Mouse (Mus musculus): ENCODE measurements around the gene Irf4. TPM values are rescaled to one million over a fixed set of nuclear protein-coding genes. Genes with fewer than 3 reads are reported as not detected.
A peak's percentile ranks its signal among the peaks of the same experiment; 100 is the strongest.

Irf4 gene
- polyA plus RNA-seq, 1 experiment: 9.3 TPM

DNA sequence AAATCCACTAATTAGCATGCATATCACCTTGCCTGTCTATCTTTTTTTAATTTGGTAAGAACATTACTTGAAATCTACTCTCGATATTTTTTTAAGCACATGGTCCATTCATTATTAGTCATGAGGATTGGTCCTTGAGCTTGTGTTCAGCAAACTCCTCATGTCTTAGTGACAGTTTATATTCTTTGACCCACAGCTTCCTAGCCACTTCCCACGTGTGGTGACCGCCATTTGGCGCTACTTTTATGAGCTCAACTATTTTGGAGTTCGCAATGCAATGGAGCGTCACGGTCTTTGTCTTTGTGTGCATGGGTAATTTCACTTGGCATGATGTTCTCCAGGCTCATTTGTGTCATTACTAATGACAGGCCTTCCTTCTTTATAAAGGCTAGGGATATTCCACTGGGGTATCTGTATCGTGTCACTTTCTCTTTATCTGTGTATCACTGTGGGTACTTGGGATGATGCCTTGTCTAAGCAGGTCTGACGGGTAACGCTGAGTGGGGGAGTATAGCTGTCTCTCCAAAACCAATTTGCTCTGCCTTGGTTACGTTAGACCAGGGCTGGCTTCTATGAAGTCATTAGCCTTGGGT, 9.9 kb downstream of the Irf4 start:
- H3K4me1 ChIP-seq (ENCODE audit: control insufficient read depth, insufficient read depth, low read length): peaks cover 4% of the 10 kb centered on the region
- H3K27ac ChIP-seq (ENCODE audit: insufficient read depth, low read depth, low read length): no peak overlapping the region
- no peak overlapping the region for H3K4me3 ChIP-seq (ENCODE audit: insufficient read depth, low read length)
- TF ChIP-seq POLR2A (IDR thresholded peaks at IDR 0.05; ENCODE audit: borderline replicate concordance, low read depth, low read length) (no peak), CTCF (IDR thresholded peaks at IDR 0.05; ENCODE audit: low read depth, low read length) (no peak)

DNA sequence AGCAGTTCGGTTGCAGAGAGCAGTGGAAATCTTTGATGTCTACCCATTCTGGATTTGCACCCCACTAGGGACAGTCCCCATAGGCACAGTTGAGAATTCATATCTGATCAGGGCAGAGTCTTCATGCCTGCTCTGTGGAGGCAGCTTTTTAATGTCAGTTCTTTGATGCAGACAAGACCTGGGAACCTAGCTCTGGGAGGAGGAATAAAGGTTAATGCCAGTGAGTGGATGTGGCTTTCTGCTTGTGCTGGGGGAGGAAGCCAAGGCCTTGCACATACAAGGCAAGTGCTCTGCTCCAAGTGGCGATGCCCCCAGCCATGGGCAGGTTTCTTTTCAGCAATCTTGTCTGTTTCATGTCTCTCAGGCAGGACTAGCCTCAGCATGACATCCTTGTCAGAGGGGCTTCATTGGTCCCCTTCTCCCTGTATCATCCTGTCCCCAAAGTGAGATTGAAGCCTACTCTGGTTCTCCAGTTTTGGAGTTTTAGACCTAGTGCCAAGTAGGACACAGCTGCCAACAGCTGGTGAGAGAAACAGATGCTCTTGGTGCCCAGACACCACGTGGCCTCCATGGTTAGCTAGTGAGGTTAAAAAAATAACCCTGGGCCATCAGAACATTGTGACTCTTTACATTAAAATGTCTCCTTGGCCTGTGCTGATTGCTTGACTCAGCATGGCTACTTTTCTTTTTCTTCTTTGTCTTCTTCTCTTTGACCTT, 11.5 kb downstream of the Irf4 start:
- Histone ChIP-seq H3K27ac (ENCODE audit: insufficient read depth, low read depth, low read length) (no peak overlapping the region), H3K4me3 (ENCODE audit: insufficient read depth, low read length) (no peak overlapping the region), H3K4me1 (ENCODE audit: control insufficient read depth, insufficient read depth, low read length) (peaks cover 11% of the 10 kb centered on the region)
- no peak for TF ChIP-seq POLR2A (IDR thresholded peaks at IDR 0.05; ENCODE audit: borderline replicate concordance, low read depth, low read length)
- no peak for TF ChIP-seq CTCF (IDR thresholded peaks at IDR 0.05; ENCODE audit: low read depth, low read length)

- no peak for TF ChIP-seq POLR2A (IDR thresholded peaks at IDR 0.05; ENCODE audit: borderline replicate concordance, low read depth, low read length)
- TF ChIP-seq CTCF (IDR thresholded peaks at IDR 0.05; ENCODE audit: low read depth, low read length): no peak
- Histone ChIP-seq H3K4me3 (ENCODE audit: insufficient read depth, low read length) (no peak overlapping the region), H3K4me1 (ENCODE audit: control insufficient read depth, insufficient read depth, low read length) (peaks cover 16% of the 10 kb centered on the region), H3K27ac (ENCODE audit: insufficient read depth, low read depth, low read length) (no peak overlapping the region)
These were observed 12.2 kb downstream of the Irf4 start for GRCm38 (mm10) chr13:30761151-30761631.

- peaks cover 23% of the 10 kb centered on the region for H3K4me1 ChIP-seq (ENCODE audit: control insufficient read depth, insufficient read depth, low read length)
- TF ChIP-seq CTCF (IDR thresholded peaks at IDR 0.05; ENCODE audit: low read depth, low read length) (no peak), POLR2A (IDR thresholded peaks at IDR 0.05; ENCODE audit: borderline replicate concordance, low read depth, low read length) (no peak)
- no peak overlapping the region for H3K4me3 ChIP-seq (ENCODE audit: insufficient read depth, low read length)
- H3K27ac ChIP-seq (ENCODE audit: insufficient read depth, low read depth, low read length): no peak overlapping the region
These were observed 13.2 kb downstream of the Irf4 start for GRCm38 (mm10) chr13:30762224-30762623.

DNA sequence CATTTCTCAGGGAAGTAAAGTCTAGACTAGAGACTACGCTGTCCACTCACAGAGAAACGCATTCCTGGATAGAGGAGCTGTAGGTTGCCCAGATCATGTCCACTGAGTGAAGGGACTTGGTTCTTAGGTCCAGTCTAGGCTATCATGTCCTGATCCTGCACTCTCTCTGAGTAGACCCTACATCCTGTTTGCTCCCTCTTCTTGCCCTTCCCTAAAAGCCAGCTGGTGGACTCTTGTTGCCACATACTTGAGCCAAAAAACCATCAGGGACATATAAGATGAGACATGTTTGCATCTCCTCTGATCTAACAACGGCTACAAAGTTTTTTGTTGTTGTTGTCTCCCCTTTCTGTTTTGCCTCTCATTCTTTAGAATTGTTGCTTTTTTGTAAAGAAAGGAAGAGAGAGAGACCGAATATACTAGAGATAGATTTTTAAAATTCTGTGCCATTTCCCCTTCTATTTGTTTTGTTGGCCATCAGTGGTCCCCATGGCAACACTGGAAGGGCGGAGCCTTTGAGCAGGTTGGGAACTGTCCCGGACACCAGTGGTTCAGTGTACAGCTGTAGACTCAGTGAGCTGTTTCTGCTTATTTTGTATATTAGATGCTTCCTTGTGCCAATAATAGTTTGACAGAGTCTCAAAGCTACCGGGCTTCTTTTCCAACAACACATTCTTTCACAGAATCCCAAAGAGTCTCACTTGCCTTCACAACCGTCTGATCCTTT, 15.2 kb downstream of the Irf4 start:
- H3K27ac ChIP-seq (ENCODE audit: insufficient read depth, low read depth, low read length): no peak overlapping the region
- no peak for TF ChIP-seq POLR2A (IDR thresholded peaks at IDR 0.05; ENCODE audit: borderline replicate concordance, low read depth, low read length)
- no peak for TF ChIP-seq CTCF (IDR thresholded peaks at IDR 0.05; ENCODE audit: low read depth, low read length)
- peaks cover 31% of the 10 kb centered on the region for H3K4me1 ChIP-seq (ENCODE audit: control insufficient read depth, insufficient read depth, low read length)
- no peak overlapping the region for H3K4me3 ChIP-seq (ENCODE audit: insufficient read depth, low read length)

DNA sequence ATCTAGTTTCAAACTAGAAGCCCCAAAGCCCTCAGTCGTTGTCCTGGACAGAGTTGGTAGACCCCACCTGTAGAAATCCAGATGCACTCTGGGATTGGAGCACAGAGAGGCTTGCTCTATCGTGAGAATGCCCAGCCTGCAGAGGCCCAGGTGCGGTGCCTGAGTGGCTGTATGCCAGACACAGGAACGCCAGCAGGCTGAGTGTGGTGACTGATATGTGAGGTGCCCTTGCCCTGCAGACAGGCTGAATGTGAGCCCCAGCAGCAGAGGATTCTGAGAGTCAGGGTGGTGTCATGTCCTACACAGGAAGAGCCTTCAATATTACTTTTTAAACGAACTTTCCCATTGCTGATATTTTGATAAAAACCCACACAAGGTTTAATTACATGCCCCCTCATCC, 16.9 kb downstream of the Irf4 start:
- TF ChIP-seq POLR2A (IDR thresholded peaks at IDR 0.05; ENCODE audit: borderline replicate concordance, low read depth, low read length) (no peak), CTCF (IDR thresholded peaks at IDR 0.05; ENCODE audit: low read depth, low read length) (no peak)
- no peak overlapping the region for H3K4me3 ChIP-seq (ENCODE audit: insufficient read depth, low read length)
- peaks cover 37% of the 10 kb centered on the region for H3K4me1 ChIP-seq (ENCODE audit: control insufficient read depth, insufficient read depth, low read length)
- H3K27ac ChIP-seq (ENCODE audit: insufficient read depth, low read depth, low read length): no peak overlapping the region

DNA sequence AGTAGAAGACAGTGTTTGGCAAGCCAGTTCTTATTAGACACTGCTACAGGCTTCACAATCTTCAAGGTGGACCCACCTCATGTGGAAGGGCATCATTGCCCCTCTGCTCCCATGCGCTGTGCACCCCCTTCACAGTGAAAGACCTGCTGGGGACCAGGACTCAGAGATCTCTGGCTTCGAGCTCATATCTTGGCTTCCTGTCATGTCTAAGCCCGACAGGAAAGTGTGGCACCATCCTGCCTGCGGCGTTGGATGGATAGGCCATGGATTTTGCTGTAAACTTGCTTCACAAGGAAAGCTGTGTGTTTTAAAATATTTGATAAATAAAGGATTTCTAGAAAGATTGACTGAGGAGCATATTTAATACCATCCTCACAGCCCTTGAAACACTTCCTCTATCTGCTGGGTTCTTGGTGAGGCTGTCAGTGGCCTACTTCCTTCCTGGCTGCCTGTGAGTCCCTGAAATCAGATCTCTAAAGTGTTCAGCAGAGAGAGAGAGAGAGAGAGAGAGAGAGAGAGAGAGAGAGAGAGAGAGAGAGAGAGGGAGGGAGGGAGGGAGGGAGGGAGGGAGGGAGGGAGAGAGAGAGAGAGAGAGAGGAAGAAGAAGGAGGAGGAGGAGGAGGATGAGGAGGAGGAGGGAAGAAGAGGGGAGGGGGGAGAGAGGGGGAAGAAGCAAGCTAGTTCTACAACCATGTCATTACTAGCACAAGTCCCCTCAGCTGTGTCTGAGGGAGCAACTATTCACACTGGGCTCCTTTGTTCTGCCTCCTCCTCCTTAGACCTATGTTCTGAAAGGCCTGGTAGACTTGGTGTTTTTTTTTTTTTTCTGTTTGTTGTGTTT, 17.8 kb downstream of the Irf4 start:
- Histone ChIP-seq H3K27ac (ENCODE audit: insufficient read depth, low read depth, low read length) (peak overlapping the region; percentile 80), H3K4me3 (ENCODE audit: insufficient read depth, low read length) (no peak overlapping the region), H3K4me1 (ENCODE audit: control insufficient read depth, insufficient read depth, low read length) (peaks cover 37% of the 10 kb centered on the region)
- TF ChIP-seq POLR2A (IDR thresholded peaks at IDR 0.05; ENCODE audit: borderline replicate concordance, low read depth, low read length) (no peak), CTCF (IDR thresholded peaks at IDR 0.05; ENCODE audit: low read depth, low read length) (no peak)

DNA sequence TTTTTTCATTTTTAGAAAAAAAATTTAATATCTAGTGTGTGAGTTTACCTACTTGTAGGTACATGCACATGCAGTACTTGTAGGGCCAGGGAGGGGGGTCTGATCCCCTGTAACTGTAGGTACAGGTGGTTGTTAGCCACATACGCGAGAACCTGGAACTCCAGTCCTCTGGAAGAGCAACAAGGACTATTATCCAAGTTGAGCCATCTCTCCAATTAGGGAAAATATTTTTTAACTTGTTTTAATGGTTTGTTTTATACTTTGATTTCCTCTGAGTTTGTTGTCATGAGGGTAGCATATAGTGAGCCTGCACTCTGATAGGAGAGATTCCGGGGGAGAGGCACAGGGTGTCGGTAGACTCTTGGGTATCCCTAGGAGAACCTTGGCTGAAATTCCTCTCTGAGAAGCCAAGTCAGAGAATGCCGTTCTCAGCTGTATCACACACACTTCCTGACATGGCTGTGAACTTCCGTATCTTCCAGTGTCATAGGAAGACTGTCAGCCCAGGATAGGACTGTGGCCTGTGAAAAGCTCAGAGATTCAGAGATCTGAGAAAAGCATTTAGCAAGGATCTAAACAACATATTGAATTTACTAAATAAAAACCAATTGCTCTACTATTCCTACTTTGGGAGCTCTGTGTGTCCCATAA, 18.6 kb downstream of the Irf4 start:
- Histone ChIP-seq H3K4me1 (ENCODE audit: control insufficient read depth, insufficient read depth, low read length) (peaks cover 37% of the 10 kb centered on the region), H3K27ac (ENCODE audit: insufficient read depth, low read depth, low read length) (peak overlapping the region; percentile 59), H3K4me3 (ENCODE audit: insufficient read depth, low read length) (no peak overlapping the region)
- TF ChIP-seq CTCF (IDR thresholded peaks at IDR 0.05; ENCODE audit: low read depth, low read length) (no peak), POLR2A (IDR thresholded peaks at IDR 0.05; ENCODE audit: borderline replicate concordance, low read depth, low read length) (no peak)

DNA sequence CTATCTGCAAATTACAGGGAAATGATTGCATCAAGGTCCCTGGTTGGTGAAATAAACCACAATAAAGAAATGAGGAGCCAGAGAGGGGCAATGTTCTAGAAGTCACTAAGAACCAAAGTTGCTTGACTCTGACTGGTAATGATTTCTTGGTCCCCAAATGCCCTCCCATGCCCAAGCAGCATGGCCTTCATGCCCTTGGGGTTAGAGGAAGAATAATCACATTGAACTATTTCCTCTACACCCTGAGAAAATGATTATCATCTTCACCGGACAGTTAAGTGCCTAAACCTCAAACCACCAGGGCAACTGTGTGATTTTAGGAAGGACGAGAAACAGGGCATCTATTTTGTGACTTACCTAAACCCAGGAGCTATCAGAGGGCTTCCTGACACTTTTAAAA, 27.0 kb downstream of the Irf4 start:
- Histone ChIP-seq H3K4me3 (ENCODE audit: insufficient read depth, low read length) (no peak overlapping the region), H3K4me1 (ENCODE audit: control insufficient read depth, insufficient read depth, low read length) (no peaks in the 10 kb centered on the region), H3K27ac (ENCODE audit: insufficient read depth, low read depth, low read length) (no peak overlapping the region)
- no peak for TF ChIP-seq POLR2A (IDR thresholded peaks at IDR 0.05; ENCODE audit: borderline replicate concordance, low read depth, low read length)
- TF ChIP-seq CTCF (IDR thresholded peaks at IDR 0.05; ENCODE audit: low read depth, low read length): no peak
